Mouse (Mus musculus): ENCODE measurements around the gene Tmco1.

DNA sequence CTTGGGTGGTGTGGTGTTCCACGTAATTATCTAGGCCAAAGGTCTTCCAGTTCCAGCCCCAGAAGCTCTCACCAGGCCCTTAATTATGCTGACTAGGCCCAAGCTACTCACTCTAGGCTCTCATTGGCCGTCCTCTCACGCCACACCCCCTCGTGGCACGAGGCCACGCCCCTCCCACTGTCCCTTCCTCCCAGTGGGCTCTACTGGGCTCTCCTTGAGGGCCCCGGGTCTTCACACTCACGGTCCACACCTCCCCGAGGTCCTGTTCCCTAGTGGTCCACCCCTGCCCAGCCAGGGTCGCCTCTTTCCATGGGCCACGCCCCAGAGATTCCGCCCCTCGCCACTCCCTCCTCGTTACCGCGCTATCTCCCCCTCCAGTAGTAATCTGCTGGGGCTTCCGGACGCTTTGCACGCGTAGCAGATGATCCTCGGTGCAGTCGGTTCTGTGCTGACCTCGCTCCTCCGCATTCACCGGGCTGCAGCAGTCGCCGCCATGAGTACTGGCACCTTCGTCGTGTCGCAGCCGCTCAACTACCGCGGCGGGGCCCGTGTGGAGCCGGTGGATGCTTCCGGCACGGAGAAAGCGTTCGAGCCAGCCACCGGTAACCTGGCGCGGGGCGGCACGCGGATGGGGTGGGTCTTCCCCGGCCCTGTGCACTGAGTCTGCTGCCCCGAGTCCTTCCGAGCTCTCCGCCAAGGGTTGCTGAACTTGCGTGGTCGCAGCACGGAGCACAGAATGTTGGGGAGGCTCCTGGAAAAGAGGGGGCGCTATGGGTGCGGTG is 41.8 kb downstream of the Tmco1 start, which contains the start of gene Aldh9a1:
- no peak for TF ChIP-seq CTCF (IDR thresholded peaks at IDR 0.05; ENCODE audit: control insufficient read depth, insufficient read depth, insufficient replicate concordance, low read depth, low read length)
- TF ChIP-seq POLR2A (IDR thresholded peaks at IDR 0.05; ENCODE audit: control insufficient read depth, low read depth, low read length), result peak; percentile 40; the same call in 1 of the 2 replicates
